Mouse (Mus musculus): ENCODE measurements at regions not wholly inside any gene's neighbourhood (a gene's known extent, or its start where the extent isn't known, plus 50 kb on each side); places are given as distances from the start of the nearest gene placed in this dataset.

DNA sequence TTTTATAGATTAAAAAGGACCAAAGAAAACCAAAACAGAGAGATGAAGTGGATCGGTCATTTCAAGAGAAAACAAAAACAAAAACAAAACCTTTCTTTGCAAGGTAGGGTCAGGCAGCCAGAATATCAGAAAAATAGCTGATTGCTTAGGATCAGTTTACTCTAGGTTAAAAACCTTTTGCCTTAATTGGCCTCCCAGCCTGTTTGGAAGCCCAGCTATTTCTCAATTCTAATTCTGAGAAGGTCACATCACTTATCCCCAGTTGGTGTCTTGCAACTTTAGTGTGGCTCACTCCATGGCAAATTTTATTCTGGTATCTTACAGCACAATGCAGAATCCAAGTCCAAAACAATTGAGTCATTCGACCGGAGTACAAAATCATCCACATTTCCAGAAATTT, 70.0 kb downstream of the 1190002N15Rik start:
- no peak for DNase-seq

- peak; percentile 9 to 14 for DNase-seq
Measured at GRCm38 (mm10) chr9:94456085-94456531, 81.8 kb downstream of the 1190002N15Rik start.

DNA sequence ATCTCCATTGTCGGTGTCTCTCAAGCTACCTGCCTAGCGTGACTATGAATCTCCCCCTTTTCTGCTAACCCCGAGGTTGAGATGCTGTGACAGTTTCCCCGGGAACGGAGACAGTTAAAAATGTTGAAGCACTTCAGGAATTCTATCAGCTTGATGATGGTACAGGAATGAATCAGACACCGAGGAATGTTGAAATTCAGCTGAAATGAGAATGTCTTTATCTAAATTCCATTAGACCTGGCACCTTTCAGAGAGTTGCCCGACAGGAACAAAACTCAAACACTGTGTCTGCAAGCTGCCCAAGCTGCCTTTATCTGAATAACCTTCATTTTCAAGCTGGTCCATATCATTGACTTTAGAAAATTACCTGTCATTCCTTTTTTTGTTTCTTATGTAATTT, 82.4 kb downstream of the 1190002N15Rik start:
- no peak for DNase-seq

DNA sequence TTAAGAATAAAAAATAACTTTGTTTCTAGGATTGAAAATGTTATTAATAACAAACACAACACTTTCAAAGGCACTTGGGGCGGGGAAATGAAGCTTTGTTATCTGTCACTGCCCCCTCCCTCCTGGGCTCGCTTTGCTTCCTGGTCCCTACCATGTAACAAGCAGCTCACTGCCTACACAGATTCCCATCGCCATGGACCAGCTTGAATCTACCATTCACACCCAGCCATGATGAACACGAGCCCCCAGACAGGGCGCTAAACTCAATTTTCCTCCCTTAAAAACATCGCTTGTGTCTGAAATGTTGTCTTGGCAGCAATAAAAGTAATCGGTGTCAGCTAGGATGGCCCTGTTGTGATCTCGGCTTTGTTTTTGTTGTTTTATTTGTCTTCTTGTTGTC, 88.0 kb downstream of the 1190002N15Rik start:
- no peak for DNase-seq

DNA sequence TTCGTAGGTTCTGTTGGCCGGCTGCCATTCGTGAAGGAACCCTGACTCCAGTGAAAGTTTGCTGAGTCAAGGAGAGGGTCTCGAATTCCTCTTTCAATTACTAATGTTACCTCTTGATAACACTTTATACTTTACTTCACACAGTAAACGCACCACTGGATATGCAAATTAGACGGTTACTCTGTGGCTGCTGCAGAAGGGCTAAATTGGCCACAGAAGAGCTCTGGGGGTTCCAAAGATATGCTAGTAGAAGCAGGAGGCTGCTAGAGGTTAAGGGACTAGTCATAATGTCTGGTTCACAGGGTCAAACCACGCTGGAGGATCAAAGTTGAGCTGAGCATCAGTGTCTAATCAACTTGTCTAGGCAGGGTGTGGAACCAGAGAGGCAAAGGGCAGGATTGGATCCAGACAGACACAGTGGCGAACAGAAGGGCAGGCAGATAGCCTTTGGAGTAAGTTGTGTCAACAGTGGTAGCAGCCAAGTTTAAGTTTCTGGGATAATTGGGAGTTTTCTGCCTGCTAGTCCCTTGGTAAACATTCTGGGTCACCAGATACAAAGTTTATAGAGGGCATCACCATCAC, 91.6 kb downstream of the 1190002N15Rik start:
- no peak for DNase-seq

GRCm38 (mm10) chr9:94444140-94444789, 93.6 kb downstream of the 1190002N15Rik start:
- no peak for DNase-seq

GRCm38 (mm10) chr9:94441393-94441792, 96.5 kb downstream of the 1190002N15Rik start:
- no peak for DNase-seq

DNA sequence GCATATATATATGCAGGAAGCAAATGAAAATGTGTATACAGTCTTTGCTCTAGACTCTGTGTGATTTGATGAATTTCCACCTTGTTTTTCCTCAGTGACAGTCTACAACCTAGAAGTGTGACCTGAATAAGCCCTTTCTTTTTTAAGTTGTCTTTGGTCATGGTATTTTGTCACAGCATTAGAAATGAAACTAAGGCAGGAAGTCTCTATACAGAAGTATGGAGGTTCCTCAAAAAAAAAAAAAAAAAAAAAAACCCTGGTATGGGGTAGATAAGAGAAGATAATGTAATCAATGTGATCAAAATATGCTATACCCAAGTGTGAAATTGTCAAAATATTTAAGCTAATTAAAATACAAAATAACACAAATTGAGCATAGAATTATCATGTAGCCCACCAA, 104.4 kb downstream of the 1190002N15Rik start:
- no peak for DNase-seq

DNA sequence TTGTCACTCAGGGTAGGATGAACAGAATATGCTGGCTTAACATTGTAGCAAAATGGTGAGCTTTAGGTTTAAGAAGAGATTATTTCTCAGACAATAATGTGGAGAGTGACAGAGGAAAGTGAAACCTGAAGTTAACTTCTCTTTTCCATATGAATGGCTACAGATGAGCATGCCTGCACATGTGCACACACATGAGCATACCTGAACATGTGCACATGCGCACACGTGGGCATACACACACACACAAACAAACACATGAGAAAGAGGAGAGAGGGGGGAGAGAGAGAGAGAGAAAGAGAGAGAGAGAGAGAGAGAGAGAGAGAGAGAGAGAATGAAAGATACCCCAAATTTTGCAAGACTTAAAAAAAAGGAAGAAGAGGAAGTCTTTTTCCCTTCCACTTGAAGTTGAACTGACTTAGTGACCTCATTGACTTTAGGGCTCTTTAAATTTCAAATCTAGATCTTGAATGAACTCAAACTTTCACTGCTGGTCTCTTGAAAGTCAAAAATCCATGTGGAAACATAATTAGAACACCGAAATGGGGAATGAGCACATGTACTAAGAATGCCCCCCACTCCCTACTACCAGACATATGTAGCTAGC, 105.6 kb downstream of the 1190002N15Rik start:
- DNase-seq = no peak

GRCm38 (mm10) chr9:94431540-94431939, 106.3 kb downstream of the 1190002N15Rik start:
- no peak for DNase-seq

DNA sequence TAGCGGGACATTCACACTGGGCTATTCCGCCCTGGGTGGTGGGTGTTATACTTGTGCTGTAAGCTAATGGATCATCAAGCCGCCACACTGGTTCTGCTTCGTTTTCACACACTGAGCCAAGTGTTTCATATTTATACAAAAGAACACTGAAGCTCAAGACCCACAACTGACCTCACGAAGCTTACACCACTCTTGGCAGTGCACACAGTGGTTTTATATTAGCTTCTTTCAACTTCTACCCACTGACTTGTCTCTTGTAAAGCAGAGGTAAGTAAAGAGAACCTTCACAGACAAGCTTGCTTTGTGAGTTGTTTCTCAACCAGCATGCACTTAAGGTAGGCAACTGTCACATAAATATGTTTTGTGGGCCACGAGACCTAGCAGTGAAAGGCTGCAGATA, 106.9 kb downstream of the 1190002N15Rik start:
- no peak for DNase-seq

DNA sequence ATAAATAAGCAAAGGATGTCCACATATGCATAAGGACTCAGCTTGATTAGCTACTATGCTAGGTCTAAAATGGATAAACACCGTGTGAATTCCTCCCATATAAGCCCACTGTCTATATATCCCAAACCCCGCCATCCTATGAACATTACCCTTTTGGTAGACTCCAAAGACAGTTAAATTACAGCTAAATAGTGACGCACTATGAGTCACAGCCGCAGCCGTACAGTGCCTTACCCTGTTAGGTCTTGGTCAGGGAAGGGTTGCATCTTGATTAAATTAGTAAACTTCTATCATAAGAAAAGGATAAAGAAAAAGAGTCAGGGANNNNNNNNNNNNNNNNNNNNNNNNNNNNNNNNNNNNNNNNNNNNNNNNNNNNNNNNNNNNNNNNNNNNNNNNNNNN, 111.1 kb downstream of the 1190002N15Rik start:
- DNase-seq = no peak

DNA sequence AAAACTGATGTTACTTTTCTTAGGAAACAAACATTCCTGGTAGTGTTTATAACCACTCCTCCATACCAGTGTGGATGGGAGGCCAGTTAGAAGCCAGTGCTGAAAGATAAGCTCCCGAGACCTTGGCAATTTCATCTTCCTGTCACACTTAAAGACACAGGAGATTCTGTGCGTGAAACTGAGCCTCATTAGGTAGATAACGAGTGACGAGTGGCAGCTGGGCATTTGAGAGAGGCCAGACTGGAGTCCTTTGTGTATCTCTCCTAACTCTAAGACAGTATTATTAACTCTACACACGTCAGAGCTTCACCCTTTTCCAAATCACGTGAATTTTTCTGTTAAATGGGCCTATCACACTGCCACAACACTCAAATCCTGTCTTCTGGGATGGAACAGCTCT, 112.1 kb downstream of the 1190002N15Rik start:
- DNase-seq = no peak

GRCm38 (mm10) chr9:94424438-94425135, 113.3 kb downstream of the 1190002N15Rik start:
- no peak for DNase-seq

DNA sequence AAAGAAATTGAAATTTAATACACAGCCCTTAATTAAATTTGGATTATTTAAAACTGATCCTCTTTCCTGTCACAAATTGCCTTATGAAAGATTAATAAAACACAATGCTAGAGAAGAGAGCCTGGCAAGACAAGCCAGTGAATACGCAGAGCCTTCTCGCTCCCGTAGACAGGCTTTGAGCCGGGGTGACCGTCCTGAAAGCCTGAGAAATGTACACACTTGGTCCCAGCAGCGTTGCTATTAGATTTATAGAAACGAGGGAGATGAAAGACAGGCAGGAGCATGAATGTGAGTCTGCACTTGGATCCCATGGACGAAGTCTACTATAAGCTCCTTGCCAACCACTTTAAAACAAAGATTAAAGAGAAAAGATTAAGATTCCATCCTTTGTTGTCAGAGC, 127.3 kb downstream of the 1190002N15Rik start:
- no peak for DNase-seq

GRCm38 (mm10) chr9:94410042-94410441, 127.8 kb downstream of the 1190002N15Rik start:
- peak in 1 of 2 experiments; percentile 16 for DNase-seq

- no peak for DNase-seq
Measured at GRCm38 (mm10) chr9:94408635-94409323, 129.1 kb downstream of the 1190002N15Rik start.

DNA sequence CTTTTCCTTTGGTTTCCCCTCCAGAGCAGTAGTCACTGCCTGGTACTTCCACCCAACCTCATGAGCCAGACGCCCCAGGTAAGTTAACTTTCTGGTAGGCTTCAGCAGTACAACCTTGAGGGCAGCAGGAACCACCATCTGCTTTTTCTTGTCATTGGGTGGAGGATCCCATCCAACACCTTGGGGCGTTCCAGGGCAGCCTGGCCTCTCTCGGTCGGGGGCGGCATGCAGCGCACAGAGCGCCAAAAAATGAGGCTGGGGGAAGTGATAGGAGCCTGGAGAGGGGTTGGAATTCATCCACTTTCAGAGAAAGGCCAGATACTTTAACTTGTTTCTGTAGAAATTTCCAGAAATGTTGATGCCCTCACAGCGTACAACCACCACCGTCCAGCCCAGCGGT, 130.2 kb downstream of the 1190002N15Rik start:
- DNase-seq = no peak

DNA sequence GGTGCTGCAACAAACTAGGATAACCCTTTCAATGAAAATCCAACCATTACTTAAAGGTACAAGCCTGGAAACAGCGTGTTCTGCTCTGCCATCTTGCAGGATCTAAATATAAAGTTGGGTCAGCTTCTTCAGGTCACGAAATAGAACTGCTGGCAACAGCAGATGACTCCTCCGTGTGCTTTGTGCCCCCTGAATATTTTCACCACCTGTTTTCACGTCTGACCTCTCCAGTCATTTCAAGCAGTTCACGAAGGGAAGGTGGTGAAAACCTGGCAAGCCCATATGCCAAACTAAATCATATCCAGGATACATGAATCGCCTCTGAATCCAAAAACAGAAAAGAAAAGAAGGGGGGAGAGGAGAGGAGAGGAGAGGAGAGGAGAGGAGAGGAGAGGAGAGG, 133.3 kb downstream of the 1190002N15Rik start:
- peak; percentile 41 to 58 for DNase-seq

- no peak for DNase-seq
Measured at GRCm38 (mm10) chr9:94400596-94400995, 137.3 kb downstream of the 1190002N15Rik start.

DNA sequence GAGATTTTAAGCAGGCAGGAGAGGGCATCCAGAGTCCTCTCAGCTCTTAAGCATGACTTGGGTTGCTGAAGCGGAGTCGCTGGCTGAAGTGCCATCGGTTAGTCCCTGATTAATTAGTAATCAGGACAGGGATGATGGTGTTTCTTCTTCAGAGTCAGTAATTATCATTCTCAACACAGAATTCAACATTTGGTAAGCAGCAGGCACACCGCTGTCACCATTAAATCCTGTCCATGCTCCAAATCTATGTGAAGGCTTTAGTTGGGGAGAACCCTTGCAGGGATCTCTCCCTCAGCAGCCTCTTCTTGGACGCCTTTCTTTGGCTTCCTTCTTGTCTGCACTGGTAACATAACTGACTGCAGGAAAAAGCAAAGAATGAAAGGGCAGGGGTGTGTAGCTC, 142.7 kb downstream of the 1190002N15Rik start:
- no peak for DNase-seq

DNA sequence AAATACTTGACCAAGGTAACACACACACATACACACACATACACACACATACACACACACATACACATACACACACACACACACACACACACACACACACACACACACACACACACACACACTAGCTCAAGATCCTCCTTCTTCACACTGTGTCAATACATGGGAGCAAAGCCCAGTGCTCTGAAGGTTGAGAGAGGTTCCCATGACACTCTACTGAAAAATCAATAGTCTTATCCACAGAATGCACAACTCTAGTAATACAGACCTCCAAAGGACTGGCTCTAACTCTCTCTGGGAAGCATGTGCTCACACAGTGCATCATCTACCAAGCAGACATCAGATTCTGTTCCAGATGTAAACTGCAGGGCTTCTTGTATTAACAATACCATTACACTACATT, 151.7 kb downstream of the 1190002N15Rik start:
- no peak for DNase-seq

DNA sequence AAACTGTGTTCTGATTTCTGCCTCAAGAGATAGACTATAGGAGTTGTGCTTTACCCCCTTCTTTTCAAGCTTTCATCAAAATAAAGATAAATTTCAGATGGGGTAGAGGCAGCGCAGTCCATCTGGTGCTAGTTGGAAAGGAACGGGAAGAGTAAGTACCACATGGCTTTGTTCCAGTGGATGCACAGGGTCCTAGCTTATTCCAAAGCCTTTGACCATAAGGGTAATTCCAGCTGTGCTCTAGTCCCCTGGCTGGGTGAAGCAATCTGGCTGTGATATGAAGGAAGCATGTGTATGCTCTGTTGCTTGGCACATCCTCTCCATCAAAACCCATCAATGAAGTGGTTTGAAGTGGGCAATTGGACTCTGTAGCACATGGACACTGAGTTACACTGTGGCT, 155.6 kb downstream of the 1190002N15Rik start:
- peak in 1 of 2 experiments; percentile 23 for DNase-seq

Measured in cerebellum, adult 18-20 months (tissue).